In genomic region chr10:95146491-95146890, GRCm38 (mm10) we compare ENCODE assay signal across 9 mouse cellular contexts.
A peak's percentile ranks its signal among the peaks of the same experiment; 100 is the strongest.
DNase-seq lines count a peak whose midpoint lies in the region; ATAC-seq and TF ChIP-seq lines count a peak whose summit lies in the region.
"Had no signal": no experiment of that assay in that cellular context is flagged by ENCODE, and none has a peak within 500 bp of the region (broad histone marks: within the 10 kb centered on the region; RNA-seq: fewer than 3 reads in every experiment).

No protein-coding gene starts in this region.

- H3K4me2 ChIP-seq in kidney, embryonic 16.5 days (replicated peaks; ENCODE audit: low read depth, low read length): no peak overlapping the region
- no peak overlapping the region for H3K4me2 ChIP-seq in heart, embryonic 16.5 days (ENCODE audit: low read depth, low read length)
- no peak overlapping the region for H3K4me2 ChIP-seq in lung, embryonic 14.5 days

- H3K27me3 ChIP-seq in kidney, adult 2 months (replicated peaks; ENCODE audit: control insufficient read depth, insufficient read depth, low read length): no peaks in the 10 kb centered on the region
- H3K27me3 ChIP-seq in kidney, embryonic 16.5 days (ENCODE audit: insufficient read depth, low read length): no peaks in the 10 kb centered on the region
- H3K27me3 ChIP-seq in heart, embryonic 16.5 days (ENCODE audit: control insufficient read depth, insufficient read depth, low read length): no peaks in the 10 kb centered on the region
- no peaks in the 10 kb centered on the region for H3K27me3 ChIP-seq in lung, embryonic 14.5 days (ENCODE audit: insufficient read depth, low read length)

- H3K9ac ChIP-seq in kidney, embryonic 16.5 days (replicated peaks; ENCODE audit: low read length): no peak overlapping the region
- no peak overlapping the region for H3K9ac ChIP-seq in heart, embryonic 16.5 days (ENCODE audit: low read length)
- H3K9ac ChIP-seq in lung, embryonic 14.5 days: no peak overlapping the region

- H3K4me3 ChIP-seq in kidney, adult 2 months (ENCODE audit: insufficient read depth, low read depth, low read length): no peak overlapping the region
- H3K4me3 ChIP-seq in kidney, embryonic 16.5 days (ENCODE audit: low read length): no peak overlapping the region
- H3K4me3 ChIP-seq in heart, embryonic 16.5 days (ENCODE audit: low read length): no peak overlapping the region
- H3K4me3 ChIP-seq in lung, embryonic 14.5 days (ENCODE audit: low read depth, low read length): no peak overlapping the region
- H3K4me3 ChIP-seq in left cerebral cortex, adult 2 months: no peak overlapping the region

- no peaks in the 10 kb centered on the region for H3K36me3 ChIP-seq in kidney, adult 2 months (ENCODE audit: control insufficient read depth, insufficient read depth, low read length)
- H3K36me3 ChIP-seq in kidney, embryonic 16.5 days (ENCODE audit: insufficient read depth, low read length): no peaks in the 10 kb centered on the region
- no peaks in the 10 kb centered on the region for H3K36me3 ChIP-seq in heart, embryonic 16.5 days (ENCODE audit: control insufficient read depth, insufficient read depth)
- H3K36me3 ChIP-seq in lung, embryonic 14.5 days (ENCODE audit: insufficient read depth): no peaks in the 10 kb centered on the region
- H3K36me3 ChIP-seq: G1E had no signal

- 15% methylated on average over 5 of the region's 5 CpGs for WGBS in kidney, adult 2 months
- WGBS in kidney, embryonic 16.5 days: 45% methylated on average over 5 of the region's 5 CpGs
- 41% methylated on average over 5 of the region's 5 CpGs for WGBS in heart, embryonic 16.5 days
- WGBS in lung, embryonic 14.5 days: 28% methylated on average over 5 of the region's 5 CpGs

- TF ChIP-seq POLR2A in kidney, adult 2 months (IDR thresholded peaks at IDR 0.05; ENCODE audit: low read depth, low read length): no peak

- intact Hi-C loops in left cerebral cortex, adult 2 months (cut with DNase I): no loop called here

- peak; percentile 95 for DNase-seq in kidney, adult 2 months
- DNase-seq in adrenal gland, adult 2 months: peak; percentile 77
- peak; percentile 79 for DNase-seq in lung, embryonic 14.5 days
- DNase-seq in neural tube, embryonic 10.5 days (ENCODE audit: extremely low spot score, low spot score): no peak
- no peak for DNase-seq in cerebellum, adult 9-10 months
- DNase-seq in left cerebral cortex, adult 2 months (ENCODE audit: extremely low spot score in 1 of 2, low spot score in 2 of 2): no peak

- no peaks in the 10 kb centered on the region for H3K9me3 ChIP-seq in kidney, embryonic 16.5 days (ENCODE audit: low read length)
- no peaks in the 10 kb centered on the region for H3K9me3 ChIP-seq in heart, embryonic 16.5 days (replicated peaks; ENCODE audit: control insufficient read depth, low read length)
- H3K9me3 ChIP-seq in lung, embryonic 14.5 days (ENCODE audit: low read depth, low read length): no peaks in the 10 kb centered on the region
- H3K9me3 ChIP-seq: G1E had no signal

- peaks cover 21% of the 10 kb centered on the region for H3K4me1 ChIP-seq in kidney, adult 2 months (ENCODE audit: control insufficient read depth, insufficient read depth, low read length)
- H3K4me1 ChIP-seq in kidney, embryonic 16.5 days (ENCODE audit: insufficient read depth, low read length): peaks cover 47% of the 10 kb centered on the region
- H3K4me1 ChIP-seq in heart, embryonic 16.5 days (ENCODE audit: control insufficient read depth, insufficient read depth, low read length): peaks cover 55% of the 10 kb centered on the region
- H3K4me1 ChIP-seq in lung, embryonic 14.5 days (ENCODE audit: insufficient read depth): peaks cover 43% of the 10 kb centered on the region

- no peak for TF ChIP-seq CTCF in kidney, adult 2 months (conservative IDR thresholded peaks at IDR 0.05; ENCODE audit: insufficient read depth, insufficient read length, low read depth, low read length)
- no peak for TF ChIP-seq CTCF in lung, embryonic 14.5 days (IDR thresholded peaks at IDR 0.05; ENCODE audit: low read depth)
- TF ChIP-seq CTCF in left cerebral cortex, adult 2 months (IDR thresholded peaks at IDR 0.05): no peak

- ATAC-seq in kidney, embryonic 16.5 days (ENCODE audit: low FRiP score, low TSS enrichment): no peak
- ATAC-seq in heart, embryonic 16.5 days (replicated peaks; ENCODE audit: extremely low read depth, insufficient read depth, low FRiP score): no peak
- no peak for ATAC-seq in lung, embryonic 14.5 days (ENCODE audit: insufficient read depth)

- H3K27ac ChIP-seq in kidney, adult 2 months (ENCODE audit: insufficient read depth, low read depth, low read length): 0 out of 2 replicates have a peak overlapping the region, but pooled peaks have one; percentile 21
- no peak overlapping the region for H3K27ac ChIP-seq in kidney, embryonic 16.5 days (ENCODE audit: low read length)
- peak overlapping the region; percentile 42; the same call in 1 of the 2 replicates for H3K27ac ChIP-seq in heart, embryonic 16.5 days (ENCODE audit: low read length)
- peak overlapping the region; percentile 67 for H3K27ac ChIP-seq in lung, embryonic 14.5 days (ENCODE audit: low read depth)
- no peak overlapping the region for H3K27ac ChIP-seq in left cerebral cortex, adult 2 months

Comparison
In these comparisons a context has a peak if more than half of its experiments do, and no peak if none do; other contexts are left out.
1. H3K27ac ChIP-seq: peak in kidney, adult 2 months (single experiment), heart, embryonic 16.5 days (single experiment) and lung, embryonic 14.5 days (single experiment); none in kidney, embryonic 16.5 days (single experiment) and left cerebral cortex, adult 2 months (single experiment).
2. DNase-seq: peak in kidney, adult 2 months (single experiment), adrenal gland, adult 2 months (single experiment) and lung, embryonic 14.5 days (single experiment); none in neural tube, embryonic 10.5 days (single experiment), cerebellum, adult 9-10 months (single experiment) and left cerebral cortex, adult 2 months (0 of 2).